Mouse (Mus musculus) bone marrow, adult 2 months (tissue): ENCODE results near the gene Kcng4.

Experiments used
- CTCF ChIP-seq: fragments of 200-500 bp; IDR thresholded peaks from 2 replicates; pipeline ENCODE4 v1.5.1; 2011; ENCODE audit warnings: low read length, control low read depth; ENCODE audit not compliant: control insufficient read depth, insufficient read depth
- POLR2A ChIP-seq: fragments of 200-500 bp; IDR thresholded peaks from 2 replicates; pipeline ENCODE4 v1.6.1; 2011; ENCODE audit warnings: low read depth, mild to moderate bottlenecking, control low read depth, low read length, borderline replicate concordance; ENCODE audit not compliant: control insufficient read depth

GRCm38 (mm10) chr8:119635378-119635777 is at the start of gene Kcng4:
- TF ChIP-seq POLR2A = no peak
- no peak for TF ChIP-seq CTCF
